Mouse (Mus musculus): Measurements from ENCODE around the gene Cmss1.

DNA sequence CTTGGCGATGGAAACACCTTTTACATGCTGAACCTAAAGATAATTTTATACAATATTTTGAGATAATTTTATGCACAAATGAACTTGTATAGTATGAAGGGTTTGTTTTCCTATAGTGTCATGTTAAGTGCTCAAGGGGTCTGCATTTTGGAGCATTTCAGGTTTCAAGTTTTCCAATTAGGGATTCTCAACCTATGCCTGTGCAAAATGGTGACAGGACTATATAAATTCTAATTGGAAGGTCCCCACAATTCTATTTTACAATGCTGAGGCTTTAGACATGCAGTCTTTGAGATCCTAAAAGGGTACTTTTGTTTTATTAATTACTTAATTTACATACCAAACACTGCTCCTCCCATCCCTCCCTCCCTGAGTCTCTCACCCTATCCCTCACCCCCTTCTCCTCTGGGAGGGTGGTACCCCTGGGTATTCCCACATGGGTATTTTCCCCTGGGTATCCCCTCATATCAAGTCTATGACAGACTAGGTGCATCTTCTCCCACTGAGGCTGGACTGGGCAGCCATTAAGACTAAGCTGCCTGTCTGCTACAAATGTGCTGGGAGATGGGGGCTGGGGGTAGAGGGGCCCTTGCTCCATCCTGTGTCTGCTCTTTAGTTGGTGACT lies 30.8 kb downstream of the Cmss1 start:
- TF ChIP-seq CTCF (IDR thresholded peaks at IDR 0.05; ENCODE audit: extremely low read depth, insufficient read depth, insufficient read length, insufficient replicate concordance) (no peak), POLR2A (IDR thresholded peaks at IDR 0.05; ENCODE audit: low read depth, low read length) (no peak)
